Mouse (Mus musculus) limb, embryonic 11.5 days (tissue): ENCODE data around the gene Atoh8. TPM values are rescaled to one million over a fixed set of nuclear protein-coding genes. Genes with fewer than 3 reads are reported as not detected.
A peak's percentile ranks its signal among the peaks of the same experiment; 100 is the strongest.

Experiments
- ATAC-seq: fragments of 200-750 bp; cut with Nextera tagmentation; 2 replicates; pipeline ENCODE4 v1.8.0; 2017; ENCODE audit warnings: low read depth; ENCODE audit not compliant: insufficient number of reproducible peaks, low FRiP score, low TSS enrichment
- DNase-seq: peaks from one replicate; pipeline ENCODE4 v3.0.0-alpha.2; 2015; ENCODE audit warnings: low spot score
- H3K27ac ChIP-seq: fragments of 300-500 bp; sonication (generic); replicated peaks from 2 replicates; pipeline ENCODE4 v1.5.1; 2014; ENCODE audit warnings: low read depth, mild to moderate bottlenecking, low read length
- H3K27me3 ChIP-seq: fragments of 300-500 bp; sonication (generic); 2 replicates; pipeline ENCODE4 v1.6.1; 2014; ENCODE audit warnings: mild to moderate bottlenecking, low read length, mixed read lengths; ENCODE audit not compliant: control insufficient read depth, insufficient read depth
- H3K36me3 ChIP-seq: fragments of 300-500 bp; sonication (generic); 2 replicates; pipeline ENCODE4 v1.6.1; 2014; ENCODE audit warnings: mild to moderate bottlenecking, low read length, moderate library complexity, mixed read lengths; ENCODE audit not compliant: control insufficient read depth, insufficient read depth
- H3K4me1 ChIP-seq: fragments of 300-500 bp; sonication (generic); 2 replicates; pipeline ENCODE4 v1.6.1; 2014; ENCODE audit warnings: low read length, mixed read lengths; ENCODE audit not compliant: control insufficient read depth, insufficient read depth
- H3K4me2 ChIP-seq: fragments of 300-500 bp; sonication (generic); 2 replicates; pipeline ENCODE4 v1.6.1; 2014; ENCODE audit warnings: low read depth, mild to moderate bottlenecking, moderate library complexity; ENCODE audit not compliant: severe bottlenecking
- H3K4me3 ChIP-seq: fragments of 300-500 bp; sonication (generic); 2 replicates; pipeline ENCODE4 v1.5.1; 2014; ENCODE audit warnings: low read depth, low read length
- H3K9ac ChIP-seq: fragments of 300-500 bp; sonication (generic); 2 replicates; pipeline ENCODE4 v1.6.1; 2014; ENCODE audit warnings: mild to moderate bottlenecking, low read length
- H3K9me3 ChIP-seq: fragments of 300-500 bp; sonication (generic); 2 replicates; pipeline ENCODE4 v1.6.1; 2016; ENCODE audit warnings: low read length; ENCODE audit not compliant: control insufficient read depth
- WGBS: fragments of 180-500 bp; shearing (Covaris S2); extraction: QIAGEN DNeasy Blood & Tissue Kit; methylation state at CpG from one replicate; pipeline ENCODE4 v1.1.7; 2014; 5-methylcytosine and 5-hydroxymethylcytosine counted together
- polyA plus RNA-seq: library from polyadenylated mRNA; unstranded; fragments of >200 nt; fragmentation: Nextera tagmentation; extraction: Ambion mirVana; gene quantifications from 2 replicates; pipeline ENCODE4 v1.2.1, GENCODE M21; 2014

Atoh8 gene
- polyA plus RNA-seq, 1 experiment from 2014 or later: 22.9 TPM

DNA sequence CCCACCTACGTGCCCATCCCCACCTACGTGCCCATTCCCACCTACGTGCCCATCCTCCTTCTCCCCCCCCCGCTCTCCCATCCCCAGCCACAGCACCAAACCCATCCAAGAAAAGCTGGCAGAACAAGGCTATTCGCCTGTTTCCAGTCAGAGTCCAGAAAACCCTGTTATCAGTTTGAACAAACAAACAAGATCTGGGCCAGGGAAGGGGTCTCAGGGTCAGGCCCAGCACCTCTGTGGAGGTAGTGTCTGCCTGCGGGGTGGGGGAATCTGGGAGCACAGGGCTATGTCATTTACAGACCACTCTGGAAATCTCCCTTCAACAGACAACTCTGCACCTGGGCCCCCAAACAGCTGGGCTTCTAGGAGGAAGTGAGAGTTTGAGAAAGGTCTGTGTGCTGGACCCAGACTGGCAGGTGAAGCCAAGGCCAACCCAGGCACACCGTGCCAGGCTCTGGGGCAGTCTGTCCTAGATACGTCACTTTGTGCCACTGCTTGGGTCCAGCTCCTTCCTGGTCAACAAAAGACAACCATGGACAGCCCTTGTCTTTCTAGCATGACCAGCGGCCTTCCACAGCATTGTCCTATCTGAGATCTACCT is 7.6 kb downstream of the Atoh8 start:
- WGBS: 79% methylated on average over 9 of the region's 9 CpGs
- ATAC-seq: no peak
- Histone ChIP-seq H3K27ac (no peak overlapping the region), H3K9ac (no peak overlapping the region), H3K4me2 (no peak overlapping the region), H3K36me3 (no peaks in the 10 kb centered on the region), H3K4me3 (no peak overlapping the region), H3K27me3 (no peaks in the 10 kb centered on the region), H3K4me1 (peaks cover 36% of the 10 kb centered on the region), H3K9me3 (no peaks in the 10 kb centered on the region)
- no peak for DNase-seq

DNA sequence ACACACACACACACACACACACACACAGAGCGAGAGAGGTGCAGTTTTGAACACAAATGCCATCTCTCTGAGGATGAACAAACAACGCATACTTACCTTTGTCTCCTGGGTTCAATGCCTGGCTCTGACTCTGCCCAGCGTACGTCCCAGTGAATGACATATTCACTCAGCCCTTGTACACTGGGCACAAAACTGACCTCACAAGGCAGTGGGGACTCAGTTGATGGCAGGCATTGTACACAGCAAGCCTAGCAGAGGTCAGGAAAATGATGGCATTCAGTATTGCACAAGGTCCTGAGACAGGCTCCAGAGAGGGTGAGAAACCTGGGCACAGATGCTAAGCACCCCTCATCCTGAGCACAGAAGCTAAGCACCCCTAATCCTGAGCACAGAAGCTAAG is 8.4 kb downstream of the Atoh8 start:
- H3K4me1 ChIP-seq: peaks cover 42% of the 10 kb centered on the region
- 96% methylated on average over 4 of the region's 4 CpGs for WGBS
- DNase-seq: no peak
- H3K9me3 ChIP-seq: no peaks in the 10 kb centered on the region
- no peak overlapping the region for H3K27ac ChIP-seq
- H3K4me2 ChIP-seq: no peak overlapping the region
- H3K9ac ChIP-seq: no peak overlapping the region
- no peak for ATAC-seq
- H3K27me3 ChIP-seq: no peaks in the 10 kb centered on the region
- H3K4me3 ChIP-seq: no peak overlapping the region
- H3K36me3 ChIP-seq: no peaks in the 10 kb centered on the region

- H3K27ac ChIP-seq: no peak overlapping the region
- peaks cover 44% of the 10 kb centered on the region for H3K4me1 ChIP-seq
- H3K4me3 ChIP-seq: no peak overlapping the region
- ATAC-seq: no peak
- WGBS: 82% methylated on average over 3 of the region's 3 CpGs
- no peaks in the 10 kb centered on the region for H3K36me3 ChIP-seq
- DNase-seq: no peak
- H3K27me3 ChIP-seq: no peaks in the 10 kb centered on the region
- H3K9ac ChIP-seq: no peak overlapping the region
- no peak overlapping the region for H3K4me2 ChIP-seq
- H3K9me3 ChIP-seq: no peaks in the 10 kb centered on the region
Observed at GRCm38 (mm10) chr6:72225686-72226085, 9.7 kb downstream of the Atoh8 start.

GRCm38 (mm10) chr6:72223892-72224291 is 11.5 kb downstream of the Atoh8 start:
- Histone ChIP-seq H3K27me3 (no peaks in the 10 kb centered on the region), H3K4me2 (no peak overlapping the region), H3K9ac (no peak overlapping the region), H3K36me3 (no peaks in the 10 kb centered on the region), H3K27ac (no peak overlapping the region), H3K9me3 (no peaks in the 10 kb centered on the region), H3K4me3 (no peak overlapping the region), H3K4me1 (peaks cover 51% of the 10 kb centered on the region)
- DNase-seq (no peak), ATAC-seq (no peak)
- 60% methylated on average over 6 of the region's 6 CpGs for WGBS

- no peak overlapping the region for H3K4me3 ChIP-seq
- H3K27ac ChIP-seq: no peak overlapping the region
- no peaks in the 10 kb centered on the region for H3K27me3 ChIP-seq
- peaks cover 57% of the 10 kb centered on the region for H3K4me1 ChIP-seq
- DNase-seq (no peak), ATAC-seq (no peak)
- no peaks in the 10 kb centered on the region for H3K9me3 ChIP-seq
- no peaks in the 10 kb centered on the region for H3K36me3 ChIP-seq
- H3K9ac ChIP-seq: no peak overlapping the region
- H3K4me2 ChIP-seq: peak overlapping the region; percentile 16; the same call in 1 of the 2 replicates
- WGBS: 46% methylated on average over 6 of the region's 6 CpGs
Observed at GRCm38 (mm10) chr6:72222876-72223275, 12.5 kb downstream of the Atoh8 start.

GRCm38 (mm10) chr6:72222271-72222724 is 13.1 kb downstream of the Atoh8 start:
- under 1% methylated on average over 11 of the region's 11 CpGs for WGBS
- Histone ChIP-seq H3K4me2 (peak overlapping the region; percentile 16; the same call in 1 of the 2 replicates), H3K9ac (no peak overlapping the region), H3K4me3 (no peak overlapping the region), H3K27me3 (no peaks in the 10 kb centered on the region), H3K27ac (peak overlapping the region; percentile 16; the same call in 1 of the 2 replicates), H3K4me1 (peaks cover 63% of the 10 kb centered on the region), H3K9me3 (no peaks in the 10 kb centered on the region), H3K36me3 (no peaks in the 10 kb centered on the region)
- peak; percentile 69 for DNase-seq
- ATAC-seq: peak; percentile 25; the same call in 1 of the 2 replicates

DNA sequence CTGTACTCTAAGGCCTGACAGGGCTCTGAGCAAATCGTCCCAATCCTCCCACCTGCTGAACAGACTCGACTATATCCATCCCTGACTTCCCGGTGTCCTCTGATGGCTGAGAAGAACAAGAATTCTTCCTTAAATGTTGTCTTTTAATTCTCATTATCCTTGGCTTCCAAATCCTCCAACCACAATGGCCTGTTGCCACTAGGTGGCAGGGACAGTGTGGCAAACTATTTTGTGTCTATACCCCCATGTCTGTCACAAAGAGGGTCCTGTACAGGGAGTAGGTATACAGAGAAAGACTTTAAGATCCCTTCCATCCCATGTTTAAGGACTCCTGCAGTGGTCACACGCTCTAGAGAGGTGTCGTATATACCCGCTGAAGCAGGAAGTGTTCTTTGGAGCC is 14.1 kb downstream of the Atoh8 start:
- H3K4me2 ChIP-seq: no peak overlapping the region
- DNase-seq (no peak), ATAC-seq (no peak)
- no peak overlapping the region for H3K4me3 ChIP-seq
- H3K36me3 ChIP-seq: no peaks in the 10 kb centered on the region
- H3K4me1 ChIP-seq: peaks cover 67% of the 10 kb centered on the region
- H3K9me3 ChIP-seq: no peaks in the 10 kb centered on the region
- no peaks in the 10 kb centered on the region for H3K27me3 ChIP-seq
- WGBS: 48% methylated on average over 6 of the region's 6 CpGs
- no peak overlapping the region for H3K27ac ChIP-seq
- H3K9ac ChIP-seq: no peak overlapping the region

DNA sequence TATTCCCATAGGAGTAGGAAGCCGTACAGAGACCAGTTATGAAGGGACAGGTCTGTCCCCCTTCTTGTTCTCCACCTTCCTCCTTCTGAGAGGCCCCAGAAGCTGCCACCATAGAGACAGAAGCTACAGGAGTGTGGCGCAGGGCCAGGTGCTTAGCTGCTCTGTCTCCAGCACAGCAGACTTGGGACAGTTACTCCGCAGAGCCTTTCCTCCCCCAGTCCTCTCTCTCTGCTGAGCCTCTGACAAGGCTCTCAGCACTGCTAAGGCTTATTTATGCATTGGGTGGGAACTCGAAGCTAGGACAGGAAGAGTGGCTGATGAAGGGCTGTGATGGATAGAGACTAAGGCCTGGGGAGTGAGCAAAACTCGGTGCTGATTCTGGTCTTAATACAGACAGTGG is 15.8 kb downstream of the Atoh8 start:
- H3K27me3 ChIP-seq: no peaks in the 10 kb centered on the region
- DNase-seq (no peak), ATAC-seq (no peak)

GRCm38 (mm10) chr6:72218281-72218680 is 17.1 kb downstream of the Atoh8 start:
- DNase-seq (peak; percentile 58), ATAC-seq (no peak)
- H3K27ac ChIP-seq: peak overlapping the region; percentile 73; the same call in 1 of the 2 replicates
- no peak overlapping the region; the same call in 1 of the 2 replicates for H3K4me2 ChIP-seq
- H3K4me1 ChIP-seq: peaks cover 87% of the 10 kb centered on the region
- no peak overlapping the region for H3K9ac ChIP-seq
- no peaks in the 10 kb centered on the region for H3K27me3 ChIP-seq
- 11% methylated on average over 4 of the region's 4 CpGs for WGBS
- H3K4me3 ChIP-seq: no peak overlapping the region
- no peaks in the 10 kb centered on the region for H3K36me3 ChIP-seq
- no peaks in the 10 kb centered on the region for H3K9me3 ChIP-seq

More for the DNA sequence above, 15.8 kb downstream of the Atoh8 start:
- H3K9me3 ChIP-seq: no peaks in the 10 kb centered on the region
- no peak overlapping the region for H3K4me2 ChIP-seq
- no peaks in the 10 kb centered on the region for H3K36me3 ChIP-seq
- WGBS: 49% methylated on average over 5 of the region's 5 CpGs
- no peak overlapping the region for H3K27ac ChIP-seq
- no peak overlapping the region for H3K4me3 ChIP-seq
- no peak overlapping the region for H3K9ac ChIP-seq
- peaks cover 82% of the 10 kb centered on the region for H3K4me1 ChIP-seq
